In genomic region chr19:44193906-44194305, GRCm38 (mm10) we compare ENCODE assay signal across 16 mouse cellular contexts. TPM values are rescaled to one million over a fixed set of nuclear protein-coding genes. Genes with fewer than 3 reads are reported as not detected.
A peak's percentile ranks its signal among the peaks of the same experiment; 100 is the strongest.
DNase-seq lines count a peak whose midpoint lies in the region.
"Had no signal": no experiment of that assay in that cellular context is flagged by ENCODE, and none has a peak within 500 bp of the region (broad histone marks: within the 10 kb centered on the region; RNA-seq: fewer than 3 reads in every experiment).

No protein-coding gene starts in this region.

- peak; percentile 9 for DNase-seq in adrenal gland, adult 2 months
- DNase-seq in adrenal gland, adult 18-20 months (ENCODE audit: low spot score in 2 of 2) = no peak
- DNase-seq in heart, postnatal 4 days = peak; percentile 22
- no peak for DNase-seq in heart, postnatal 25 days (ENCODE audit: low spot score)
- peak; percentile 55 for DNase-seq in brain, adult 2 months (ENCODE audit: low read depth, low spot score)
- DNase-seq in lung, postnatal 14 days = peak; percentile 49
- DNase-seq in c-Kit-positive CD71-positive TER-119-positive erythroid progenitor cells, embryonic 14.5 days (ENCODE audit: low spot score) = no peak
- DNase-seq in thymus, adult 18-20 months = no peak
- DNase-seq: cerebellum, adult 2 months; right cerebral cortex, postnatal 4 days; thymus, adult 2 months had no signal

- intact Hi-C loops in heart, postnatal 25 days (cut with DNase I) = loop anchor here (2.0 kb wide), 1 partner anchor 101 kb away; no protein-coding TSS in a partner anchor

RNA-seq across cellular contexts. Expression of gene Pkd2l1, which starts 1.7 kb away (rescaled TPM):
- not detected for total RNA-seq in adrenal gland, adult 2 months (2021)
- 0.02 TPM in 1 of 2 replicates, not detected in the other for polyA plus RNA-seq in adrenal gland, adult 2 months (2012; rRNA removed)
- total RNA-seq in adrenal gland, adult 18-20 months (2021) = not detected
- total RNA-seq in heart, postnatal 4 days (2021) = not detected
- total RNA-seq in heart, postnatal 25 days (2021) = not detected
- total RNA-seq: heart, postnatal 14 days; megakaryocyte progenitor cell, adult 5-6 weeks had no signal
- polyA plus RNA-seq: limb, embryonic 10.5 days; liver, embryonic 12.5 days had no signal

RNA-seq across cellular contexts. Expression of gene Scd3, which starts 9.2 kb away (rescaled TPM):
- under 1 TPM in 1 of 2 experiments, not detected in 1; 0.09 TPM for total RNA-seq in adrenal gland, adult 2 months (2021)
- 0.10 TPM in 1 of 2 replicates, not detected in the other for polyA plus RNA-seq in adrenal gland, adult 2 months (2012; rRNA removed)
- under 1 TPM in 1 of 2 experiments, not detected in 1; 0.22 TPM for total RNA-seq in adrenal gland, adult 18-20 months (2021)
- not detected for total RNA-seq in heart, postnatal 4 days (2021)
- total RNA-seq in heart, postnatal 25 days (2021) = not detected
- total RNA-seq: CH12.LX; heart, postnatal 14 days; megakaryocyte progenitor cell, adult 5-6 weeks had no signal
- polyA plus RNA-seq: liver, embryonic 12.5 days had no signal

RNA-seq across cellular contexts. Expression of gene Bloc1s2, which starts 47.7 kb away (rescaled TPM):
- total RNA-seq in adrenal gland, adult 2 months (2021) = 10 to 100 TPM; 21.1 to 23.9 TPM
- polyA plus RNA-seq in adrenal gland, adult 2 months (2012; rRNA removed) = 6.5 and 12.9 TPM in 2 replicates
- 10 to 100 TPM; 27.4 to 32.9 TPM for total RNA-seq in adrenal gland, adult 18-20 months (2021)
- total RNA-seq in heart, postnatal 4 days (2021) = 10 to 100 TPM; 18.7 to 19.6 TPM
- 10 to 100 TPM; 17.8 to 18.2 TPM for total RNA-seq in heart, postnatal 25 days (2021)

RNA-seq across cellular contexts. Expression of gene Cwf19l1, which starts 58.2 kb away (rescaled TPM):
- total RNA-seq in adrenal gland, adult 2 months (2021) = 10 to 100 TPM; 16.5 to 25.4 TPM
- polyA plus RNA-seq in adrenal gland, adult 2 months (2012; rRNA removed) = 3.3 and 6.2 TPM in 2 replicates
- 10 to 100 TPM; 15.7 to 27.6 TPM for total RNA-seq in adrenal gland, adult 18-20 months (2021)
- total RNA-seq in heart, postnatal 4 days (2021) = 10 to 100 TPM; 13.9 to 14.9 TPM
- 1 to 10 TPM; 6.9 to 9.1 TPM for total RNA-seq in heart, postnatal 25 days (2021)

Comparison
In these comparisons a context has a peak if more than half of its experiments do, and no peak if none do; other contexts are left out.
1. DNase-seq: peak in adrenal gland, adult 2 months (single experiment), heart, postnatal 4 days (single experiment), brain, adult 2 months (single experiment) and lung, postnatal 14 days (single experiment); none in adrenal gland, adult 18-20 months (0 of 2), heart, postnatal 25 days (single experiment), c-Kit-positive CD71-positive TER-119-positive erythroid progenitor cells, embryonic 14.5 days (single experiment) and thymus, adult 18-20 months (0 of 2).